Mouse (Mus musculus) liver, embryonic 14.5 days (tissue): Measurements from ENCODE around the gene Filip1l. TPM values are rescaled to one million over a fixed set of nuclear protein-coding genes. Genes with fewer than 3 reads are reported as not detected.
A peak's percentile ranks its signal among the peaks of the same experiment; 100 is the strongest.

ENCODE experiments used
- ATAC-seq: fragments of 200-750 bp; cut with Nextera tagmentation; 2 replicates; pipeline ENCODE4 v1.8.0; 2017; ENCODE audit warnings: moderate number of reproducible peaks, mild to moderate bottlenecking, moderate library complexity; ENCODE audit not compliant: insufficient read depth
- DNase-seq, 3 experiments: peaks; one replicate each; pipeline ENCODE4 v3.0.0-alpha.2; 2012 to 2013; ENCODE audit warnings: low read depth in 3 of 3, low spot score in 3 of 3
- H3K27ac ChIP-seq: fragments of 300-500 bp; sonication (generic); 2 replicates; pipeline ENCODE4 v1.5.1; 2014; ENCODE audit warnings: moderate library complexity, mild to moderate bottlenecking, control low read depth, inconsistent platforms
- H3K27me3 ChIP-seq: fragments of 300-500 bp; sonication (generic); 2 replicates; pipeline ENCODE4 v1.6.1; 2014; ENCODE audit warnings: mild to moderate bottlenecking, low read length, moderate library complexity; ENCODE audit not compliant: control insufficient read depth, insufficient read depth
- H3K36me3 ChIP-seq: fragments of 300-500 bp; sonication (generic); replicated peaks from 2 replicates; pipeline ENCODE4 v1.6.1; 2014; ENCODE audit warnings: low read depth; ENCODE audit not compliant: control insufficient read depth, insufficient read depth
- H3K4me1 ChIP-seq, 2 experiments: fragments of 200-500 bp in 1 of 2; fragments of 300-500 bp in 1 of 2; sonication (generic) in 1 of 2; replicated peaks; 2 replicates each; pipeline ENCODE4 v1.6.1; 2012 to 2014; ENCODE audit warnings: antibody characterized with exemption in 1 of 2, inconsistent platforms in 1 of 2, low read length in 1 of 2; ENCODE audit not compliant: control insufficient read depth in 2 of 2, insufficient read depth in 2 of 2
- H3K4me2 ChIP-seq: fragments of 300-500 bp; sonication (generic); 2 replicates; pipeline ENCODE4 v1.6.1; 2014; ENCODE audit warnings: low read depth, mild to moderate bottlenecking, control low read depth, moderate library complexity
- H3K4me3 ChIP-seq, 2 experiments: fragments of 200-500 bp in 1 of 2; fragments of 300-500 bp in 1 of 2; sonication (generic) in 1 of 2; 2 replicates each; pipeline ENCODE4 v1.5.1; 2012 to 2014; ENCODE audit warnings: low read depth in 2 of 2, low read length in 2 of 2, mild to moderate bottlenecking in 2 of 2, control low read depth in 1 of 2, inconsistent platforms in 1 of 2, moderate library complexity in 1 of 2; ENCODE audit not compliant: insufficient read depth in 1 of 2
- H3K9ac ChIP-seq: fragments of 300-500 bp; sonication (generic); replicated peaks from 2 replicates; pipeline ENCODE4 v1.6.1; 2014; ENCODE audit warnings: mild to moderate bottlenecking, control low read depth, moderate library complexity
- H3K9me3 ChIP-seq: fragments of 300-500 bp; sonication (generic); 2 replicates; pipeline ENCODE4 v1.6.1; 2016; ENCODE audit warnings: low read length, mixed read lengths; ENCODE audit not compliant: control insufficient read depth
- CTCF ChIP-seq: IDR thresholded peaks from 2 replicates; pipeline ENCODE4 v1.5.1; 2016; ENCODE audit warnings: antibody characterized with exemption, low read depth, control low read depth
- EP300 ChIP-seq: IDR thresholded peaks from 2 replicates; pipeline ENCODE4 v1.6.1; 2016; ENCODE audit warnings: antibody characterized with exemption, low read depth
- WGBS: fragments of 180-500 bp; shearing (Covaris S2); extraction: QIAGEN DNeasy Blood & Tissue Kit; methylation state at CpG from one replicate; pipeline ENCODE4 v1.1.7; 2014; ENCODE audit not compliant: insufficient replicate concordance; 5-methylcytosine and 5-hydroxymethylcytosine counted together
- polyA plus RNA-seq, 2 experiments: library from polyadenylated mRNA; depleted of rRNA in 1 of 2; stranded (reverse) in 1 of 2; unstranded in 1 of 2; fragments of >200 nt; fragmentation: Nextera tagmentation in 1 of 2; extraction: Ambion mirVana in 1 of 2; gene quantifications; 2 replicates each; pipeline versions ENCODE4 v1.2.1 to v1.2.3; 2012 to 2014

Gene Filip1l
- polyA plus RNA-seq, 2 experiments = 2.1 to 3.3 TPM

GRCm38 (mm10) chr16:57326996-57327395 is 25.9 kb upstream of the Filip1l start:
- no peak for TF ChIP-seq EP300
- TF ChIP-seq CTCF = no peak
- WGBS = 69% methylated on average over 7 of the region's 7 CpGs
- Histone ChIP-seq H3K27me3 (no peaks in the 10 kb centered on the region), H3K36me3 (no peaks in the 10 kb centered on the region), H3K4me1 (no peaks in the 10 kb centered on the region), H3K27ac (no peak overlapping the region), H3K9me3 (no peaks in the 10 kb centered on the region), H3K4me3 (no peak overlapping the region), H3K9ac (no peak overlapping the region), H3K4me2 (no peak overlapping the region)
- ATAC-seq (no peak), DNase-seq (no peak)

DNA sequence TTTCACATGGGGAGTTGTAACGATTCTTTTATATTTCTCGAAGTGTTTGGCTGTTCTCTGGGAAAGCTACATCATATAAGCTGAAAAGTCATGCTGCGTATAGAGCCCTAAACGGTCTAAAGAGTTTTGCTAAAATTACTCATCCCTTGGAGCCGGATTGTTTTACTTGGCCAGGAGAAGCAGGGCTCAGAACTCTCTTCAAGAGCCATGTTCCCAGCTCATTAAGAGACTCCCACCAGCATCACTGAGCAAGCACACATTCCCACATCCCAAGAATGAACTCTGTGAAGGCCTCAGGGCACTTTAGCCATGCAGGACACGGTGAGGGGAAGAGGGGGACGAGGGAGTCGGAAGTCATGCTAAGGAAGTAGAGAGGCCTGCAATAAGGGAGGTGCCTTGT is 23.9 kb upstream of the Filip1l start:
- no peaks in the 10 kb centered on the region for H3K27me3 ChIP-seq
- H3K4me2 ChIP-seq = no peak overlapping the region
- H3K4me3 ChIP-seq = no peak overlapping the region
- no peaks in the 10 kb centered on the region for H3K4me1 ChIP-seq
- H3K9me3 ChIP-seq = no peaks in the 10 kb centered on the region
- ATAC-seq (no peak), DNase-seq (no peak)
- no peak overlapping the region for H3K27ac ChIP-seq
- no peak overlapping the region for H3K9ac ChIP-seq
- 66% methylated on average over 8 of the region's 8 CpGs for WGBS
- TF ChIP-seq EP300 = no peak
- no peak for TF ChIP-seq CTCF
- H3K36me3 ChIP-seq = no peaks in the 10 kb centered on the region

DNA sequence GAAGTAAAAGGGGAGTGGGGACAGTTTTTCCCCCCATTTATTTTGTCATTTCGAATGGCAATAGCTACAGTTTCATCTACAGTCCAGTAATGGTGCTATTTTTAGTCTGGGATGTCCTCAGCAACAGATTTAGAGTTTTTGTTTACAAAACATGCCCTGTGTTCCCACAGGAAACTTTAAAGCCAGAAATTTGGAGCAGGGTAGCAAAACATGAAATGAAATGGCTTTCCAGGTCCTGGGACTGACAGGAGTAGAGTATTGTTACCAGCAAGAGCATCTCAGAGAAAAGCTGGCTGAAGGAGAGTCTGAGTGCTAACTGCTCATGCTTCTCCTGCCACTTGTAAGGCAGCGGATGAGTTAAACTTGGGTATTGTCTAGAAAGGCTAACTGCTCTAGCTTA is 22.8 kb upstream of the Filip1l start:
- WGBS = 55% methylated on average over 2 of the region's 2 CpGs
- Histone ChIP-seq H3K4me2 (no peak overlapping the region), H3K36me3 (no peaks in the 10 kb centered on the region), H3K9ac (no peak overlapping the region), H3K27ac (no peak overlapping the region), H3K4me3 (no peak overlapping the region), H3K4me1 (no peaks in the 10 kb centered on the region), H3K27me3 (no peaks in the 10 kb centered on the region), H3K9me3 (no peaks in the 10 kb centered on the region)
- no peak for DNase-seq
- TF ChIP-seq CTCF (no peak), EP300 (no peak)
- ATAC-seq = no peak

- Histone ChIP-seq H3K27ac (no peak overlapping the region), H3K9ac (no peak overlapping the region), H3K9me3 (no peaks in the 10 kb centered on the region), H3K4me3 (no peak overlapping the region), H3K4me1 (no peaks in the 10 kb centered on the region), H3K4me2 (no peak overlapping the region), H3K27me3 (no peaks in the 10 kb centered on the region), H3K36me3 (no peaks in the 10 kb centered on the region)
- TF ChIP-seq CTCF (no peak), EP300 (no peak)
- ATAC-seq (no peak), DNase-seq (no peak)
- WGBS = 68% methylated on average over 7 of the region's 7 CpGs
Measured at GRCm38 (mm10) chr16:57332301-57332700, 20.6 kb upstream of the Filip1l start.

DNA sequence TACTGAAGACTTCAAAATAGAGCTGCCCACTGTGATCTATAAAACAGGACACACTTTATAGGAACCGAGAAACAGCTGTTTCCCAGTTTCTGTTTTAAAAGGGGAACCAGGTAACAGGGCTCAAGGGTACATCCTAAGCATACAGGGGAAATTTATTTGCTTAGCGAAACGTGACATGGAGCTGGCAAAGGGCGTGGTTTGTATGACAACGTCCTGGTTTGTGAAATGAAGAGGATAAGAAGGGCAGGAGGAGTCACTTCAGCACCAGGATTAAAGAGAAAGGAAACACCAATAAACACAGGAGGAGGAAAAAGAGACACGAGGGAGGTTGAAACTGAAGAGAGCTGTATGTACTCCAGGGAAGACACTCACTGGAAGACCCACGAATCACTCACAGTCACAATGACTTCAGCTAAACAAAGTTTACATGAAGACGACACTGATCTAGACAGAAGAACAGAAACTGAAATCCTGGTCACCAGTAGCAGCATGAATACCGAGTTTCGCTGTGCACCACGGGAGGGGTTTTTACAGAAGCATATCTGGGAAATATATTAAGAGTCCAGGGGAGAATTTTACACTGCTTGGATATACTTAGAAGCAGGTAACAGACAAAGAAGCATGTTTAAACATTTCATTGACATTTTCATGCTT is 16.0 kb upstream of the Filip1l start:
- no peaks in the 10 kb centered on the region for H3K27me3 ChIP-seq
- H3K9me3 ChIP-seq = no peaks in the 10 kb centered on the region
- ATAC-seq = no peak
- no peak overlapping the region for H3K4me3 ChIP-seq
- 0 out of 4 replicates have a peak, but pooled peaks cover 0 to 1% of the 10 kb centered on the region in 2 experiments for H3K4me1 ChIP-seq
- 41% methylated on average over 11 of the region's 11 CpGs for WGBS
- H3K36me3 ChIP-seq = no peaks in the 10 kb centered on the region
- H3K4me2 ChIP-seq = no peak overlapping the region
- DNase-seq = peak in 1 of 3 experiments; percentile 4
- TF ChIP-seq EP300 (no peak), CTCF (no peak)
- no peak overlapping the region for H3K9ac ChIP-seq
- H3K27ac ChIP-seq = no peak overlapping the region
